Mouse (Mus musculus): Measurements from ENCODE around the gene Selplg.

Gene Selplg

DNA sequence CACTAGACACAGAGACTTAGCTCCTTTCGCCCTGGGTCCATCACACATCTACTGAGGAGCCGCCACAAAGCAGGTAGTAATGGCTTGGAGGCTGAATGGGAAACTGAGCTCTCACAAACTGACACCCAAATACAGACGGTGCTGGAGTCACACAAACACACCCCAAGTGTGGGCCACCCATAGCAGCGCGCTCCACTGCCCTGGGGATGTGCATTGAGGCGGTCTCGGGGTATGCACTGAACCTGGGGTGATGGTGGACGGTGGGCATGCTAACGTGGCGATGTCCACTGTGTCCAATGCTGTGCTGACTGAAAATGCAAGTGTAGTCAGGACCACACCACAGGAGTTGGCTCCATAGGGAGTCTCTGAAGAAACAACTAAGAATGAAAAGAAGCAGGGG, 22.7 kb upstream of the Selplg start:
- no peak for DNase-seq (ENCODE audit: extremely low read depth, low read depth)

DNA sequence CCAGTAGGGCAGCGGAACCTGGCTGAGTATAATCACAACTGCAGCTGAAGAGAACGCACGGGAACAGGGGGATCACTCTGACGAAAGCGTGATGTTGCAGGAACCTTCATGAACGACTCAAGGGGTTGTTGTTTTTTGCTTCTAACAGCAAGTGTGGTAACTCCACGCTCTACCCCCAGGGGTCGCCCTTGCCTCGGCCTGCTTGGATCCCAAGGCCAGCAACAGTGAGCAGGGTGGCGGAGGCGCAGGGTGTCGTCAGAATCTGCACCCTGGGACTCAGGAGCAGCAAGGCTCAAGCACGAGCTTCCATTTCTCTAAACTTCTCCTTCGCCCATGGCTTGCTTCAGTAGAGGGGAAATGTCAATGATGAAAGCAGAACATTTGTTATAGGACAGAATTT, 22.1 kb upstream of the Selplg start:
- no peak for DNase-seq (ENCODE audit: extremely low read depth, low read depth)

DNA sequence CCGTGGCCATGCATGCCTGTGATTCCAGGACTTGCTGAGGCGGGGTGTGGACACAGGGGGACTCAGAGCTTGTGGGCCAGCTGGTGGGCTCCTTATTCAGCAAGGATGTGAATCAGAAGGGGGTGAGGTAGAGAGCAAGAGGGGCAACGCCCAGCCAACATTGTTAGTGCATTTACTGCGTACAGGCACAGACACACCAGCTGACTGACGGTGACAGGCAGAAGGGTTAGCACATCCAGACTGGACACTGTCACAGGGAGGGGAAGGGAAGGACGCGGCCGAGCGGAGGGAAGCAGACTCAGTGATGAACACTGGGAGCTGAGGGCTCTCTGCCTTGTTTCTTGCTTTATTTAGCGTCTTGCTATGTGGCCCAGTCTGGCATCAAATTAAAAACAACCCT, 21.1 kb upstream of the Selplg start:
- DNase-seq (ENCODE audit: extremely low read depth, low read depth): no peak

DNA sequence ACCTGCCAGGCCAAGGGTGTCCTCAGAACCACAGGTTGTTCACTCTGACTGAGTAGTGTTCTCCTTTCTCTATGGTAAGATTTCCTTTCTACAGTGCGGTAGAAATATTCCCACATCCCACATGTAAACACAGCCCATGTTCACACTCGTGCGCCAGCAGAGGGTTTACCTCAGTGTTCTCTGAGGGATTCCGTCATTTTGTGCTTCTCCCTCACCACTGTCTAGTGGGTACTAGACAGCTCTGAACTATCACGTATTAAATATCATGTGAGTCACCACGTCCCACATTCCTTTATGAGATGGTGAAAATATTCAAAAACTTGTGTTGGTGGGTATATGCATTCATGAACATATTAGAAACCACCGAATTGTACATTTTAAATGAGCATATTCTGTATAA, 20.0 kb upstream of the Selplg start:
- DNase-seq (ENCODE audit: extremely low read depth, low read depth): no peak

DNA sequence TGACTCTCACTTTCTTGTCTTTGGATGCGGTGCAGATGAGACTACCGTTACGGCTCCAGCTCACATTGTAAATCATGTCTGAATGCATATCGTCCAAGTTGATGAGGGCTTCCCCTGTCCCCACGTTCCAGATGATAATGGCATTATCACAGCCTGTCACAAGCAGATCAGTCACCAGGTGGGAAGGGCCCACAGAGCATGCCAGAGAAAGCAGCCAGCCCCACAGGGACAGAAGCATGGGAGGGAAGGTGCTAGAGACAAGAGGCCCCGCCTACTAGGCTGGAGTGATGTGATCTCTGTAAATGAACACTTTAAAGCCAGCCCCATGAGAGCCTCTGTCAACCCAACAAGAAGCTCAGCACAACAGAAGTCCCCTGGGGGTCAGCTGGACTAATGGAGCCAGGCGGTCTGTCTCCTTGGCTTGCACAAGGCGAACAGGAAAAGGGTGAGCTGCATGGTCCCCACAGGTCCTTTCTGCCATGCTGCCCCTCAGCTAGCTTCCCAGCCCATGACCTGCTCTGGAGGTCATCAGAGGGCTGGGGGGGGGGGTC, 18.3 kb upstream of the Selplg start:
- no peak for DNase-seq (ENCODE audit: extremely low read depth, low read depth)

DNA sequence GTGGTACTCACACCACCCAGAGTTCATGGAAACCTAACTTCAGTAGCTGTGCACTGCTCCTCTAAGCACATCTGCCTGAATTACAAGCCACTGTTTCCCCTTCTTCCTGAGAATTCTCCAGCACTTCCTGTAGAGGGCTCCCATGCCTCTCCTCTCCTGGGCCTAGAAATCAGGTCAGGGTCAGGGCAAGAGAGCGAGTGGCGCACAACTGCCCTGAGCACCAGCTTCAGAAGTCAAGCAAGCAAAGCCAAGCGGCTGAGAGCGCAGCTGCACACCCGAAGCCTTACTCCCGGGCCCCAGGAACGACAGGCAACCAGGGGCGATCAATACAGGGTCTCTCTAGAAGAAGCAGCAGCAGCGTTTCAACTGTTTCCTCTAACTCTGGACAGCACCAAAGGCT, 15.2 kb upstream of the Selplg start:
- DNase-seq (ENCODE audit: extremely low read depth, low read depth): no peak

DNA sequence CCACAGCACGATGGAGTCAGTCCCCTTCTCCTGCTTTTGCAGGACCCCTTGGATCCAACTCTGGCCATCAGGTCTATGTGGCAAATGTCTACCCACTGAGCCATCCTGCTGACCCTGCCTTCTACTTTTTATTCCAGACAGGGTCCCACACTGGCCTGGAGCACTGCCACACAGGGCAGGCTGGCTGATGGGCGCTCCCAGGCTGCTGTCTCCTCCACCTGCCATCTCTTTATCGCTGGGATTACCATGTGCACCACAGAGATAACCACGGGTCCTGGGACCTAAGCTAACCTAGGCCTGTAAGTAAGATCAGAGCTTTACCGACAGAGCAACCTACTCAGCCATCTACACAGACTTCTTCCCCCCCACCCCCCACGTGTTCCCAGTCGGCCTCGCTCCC, 14.2 kb upstream of the Selplg start:
- no peak for DNase-seq (ENCODE audit: extremely low read depth, low read depth)

DNA sequence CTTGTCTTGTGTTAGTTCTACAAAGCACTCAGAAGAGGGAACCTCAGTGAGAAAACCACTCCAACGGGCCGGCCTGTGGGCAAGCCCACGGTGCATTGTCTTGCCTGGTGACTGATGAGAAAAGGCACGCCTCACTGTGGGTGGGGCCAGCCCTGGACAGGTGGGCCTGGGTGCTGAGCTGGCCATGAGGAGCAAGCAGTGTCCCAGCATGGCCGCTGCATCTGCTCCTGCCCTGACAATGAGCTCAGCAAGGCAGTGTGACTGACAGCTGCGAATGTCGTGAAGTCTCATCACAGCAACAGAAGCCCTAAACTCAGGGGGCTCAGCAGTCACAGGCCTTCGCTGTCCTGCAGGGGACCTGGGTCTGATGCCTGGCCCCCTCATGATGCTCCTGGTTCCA, 13.2 kb upstream of the Selplg start:
- DNase-seq (ENCODE audit: extremely low read depth, low read depth): no peak

DNA sequence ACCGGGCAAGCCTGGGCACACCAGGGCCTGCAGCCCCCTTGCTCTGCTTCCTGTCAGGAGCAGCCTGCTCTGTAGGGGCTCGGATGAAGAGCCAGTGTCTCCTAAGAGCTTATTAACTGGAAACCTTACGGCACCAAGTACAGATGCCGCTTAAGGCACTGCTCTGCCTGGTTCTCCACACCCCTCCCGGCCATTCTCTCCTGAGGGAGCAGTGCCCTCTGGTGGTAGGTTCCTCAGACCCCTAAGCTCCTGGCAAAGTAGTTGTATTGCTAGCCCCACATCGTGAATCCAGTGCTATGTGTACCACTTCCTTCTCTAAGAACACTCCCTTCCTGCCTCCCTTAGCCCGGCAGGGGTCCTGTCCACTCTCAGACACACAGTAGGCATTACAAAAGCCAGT, 12.3 kb upstream of the Selplg start:
- no peak for DNase-seq (ENCODE audit: extremely low read depth, low read depth)

DNA sequence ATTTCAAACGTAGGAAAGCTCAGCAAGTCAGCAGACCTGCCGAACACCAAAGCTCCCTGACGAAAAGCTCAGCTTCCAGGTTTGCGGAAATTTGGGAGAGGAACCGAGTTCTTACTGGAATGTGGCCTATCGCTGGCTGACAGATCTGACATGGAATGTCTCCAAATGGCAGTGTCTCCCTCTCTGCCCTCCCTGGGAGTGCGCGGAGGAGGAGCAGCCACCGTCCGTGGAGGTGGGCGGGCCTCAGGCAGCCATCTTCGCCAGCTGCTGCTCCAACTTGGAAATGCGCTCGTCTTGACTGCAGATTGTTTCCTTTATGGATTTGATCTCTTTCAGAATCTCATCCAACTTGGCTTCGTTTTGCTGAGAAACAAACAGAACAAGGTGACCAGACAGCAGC, 11.7 kb upstream of the Selplg start:
- no peak for DNase-seq (ENCODE audit: extremely low read depth, low read depth)

DNA sequence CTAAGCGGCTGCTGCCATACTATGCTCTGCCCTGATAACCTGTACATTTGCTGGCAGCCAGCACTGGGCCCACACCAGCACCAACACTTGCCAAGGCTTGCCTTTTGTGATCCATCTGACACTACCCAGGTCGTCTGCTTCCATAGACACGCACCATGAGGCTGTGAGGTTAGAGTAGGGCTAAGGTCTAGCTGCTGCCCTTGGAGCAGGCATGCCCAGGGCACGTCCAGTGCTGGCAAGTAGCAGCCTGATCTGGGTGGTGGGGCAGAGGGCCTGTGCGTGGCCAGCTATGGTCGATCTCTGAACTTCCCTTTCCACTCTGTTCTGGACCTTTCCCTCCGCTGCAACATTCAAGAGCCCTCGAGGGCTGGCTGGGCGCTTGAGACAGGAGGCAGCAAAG, 10.5 kb upstream of the Selplg start:
- DNase-seq (ENCODE audit: extremely low read depth, low read depth): no peak

DNA sequence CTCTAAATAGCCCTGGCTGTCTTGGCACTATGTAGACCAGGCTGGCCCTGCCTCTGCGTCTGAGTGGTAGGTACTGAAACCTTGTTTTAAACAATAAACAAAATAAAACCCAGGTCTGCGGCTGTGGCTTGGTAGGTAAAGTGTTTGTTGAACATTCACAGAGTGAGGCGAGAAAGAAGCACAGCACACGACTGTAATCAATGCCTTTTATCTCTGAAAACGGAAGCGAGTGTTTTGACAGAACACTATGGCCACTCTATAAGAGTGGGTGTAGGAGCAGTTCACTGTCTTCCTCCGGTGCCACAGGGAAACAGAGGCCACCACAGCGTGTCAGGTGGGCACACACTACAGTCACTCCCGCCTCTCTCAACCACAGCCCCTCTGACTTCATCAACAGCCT, 9.8 kb upstream of the Selplg start:
- DNase-seq (ENCODE audit: extremely low read depth, low read depth): no peak

DNA sequence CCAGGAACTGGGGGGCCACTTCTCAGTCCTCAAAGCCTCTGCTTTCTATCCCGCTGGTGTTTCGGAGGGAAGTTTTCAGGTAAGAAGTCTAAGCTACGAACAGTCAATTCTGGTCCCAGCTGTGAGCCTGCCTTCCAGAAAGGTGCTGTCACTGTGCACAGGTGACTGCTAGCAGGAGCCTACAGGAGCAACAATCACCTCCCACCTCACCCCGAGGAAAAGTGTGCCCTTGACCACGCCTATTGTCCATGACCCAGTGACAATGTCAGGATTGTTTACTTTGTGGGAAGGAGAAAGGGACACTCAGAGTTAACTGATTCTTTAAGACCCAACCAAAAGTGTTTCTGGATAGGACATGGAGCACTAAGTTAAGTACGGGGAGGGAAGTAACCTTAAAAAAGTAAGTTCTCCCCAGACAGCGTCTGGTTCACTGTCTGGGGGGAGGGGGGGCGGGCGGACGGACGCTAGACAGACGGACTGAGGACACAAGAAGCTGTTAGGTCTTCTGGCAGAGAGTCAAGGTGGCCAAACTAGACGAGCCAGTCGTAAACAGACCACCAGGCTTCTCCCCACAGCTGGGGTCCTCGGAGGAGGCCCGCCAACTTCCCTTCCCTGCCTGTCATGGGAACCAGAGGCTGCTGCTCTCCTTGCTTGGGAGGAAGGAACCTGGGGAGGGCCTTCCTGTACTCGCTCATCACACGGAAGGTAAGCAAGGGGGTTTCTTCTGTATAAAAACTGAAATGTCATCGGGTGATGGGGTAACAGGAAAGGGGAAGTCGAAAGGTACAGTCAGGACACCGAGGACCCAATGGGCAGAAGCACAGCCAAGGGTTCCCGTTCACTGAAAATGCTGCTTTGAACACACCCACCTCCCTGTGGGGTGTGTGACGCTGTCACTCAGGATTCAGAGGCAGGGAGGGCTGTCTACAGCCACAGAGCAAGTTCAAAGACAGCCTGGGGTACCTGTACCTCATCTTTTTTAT, 9.1 kb upstream of the Selplg start:
- no peak for DNase-seq (ENCODE audit: extremely low read depth, low read depth)

DNA sequence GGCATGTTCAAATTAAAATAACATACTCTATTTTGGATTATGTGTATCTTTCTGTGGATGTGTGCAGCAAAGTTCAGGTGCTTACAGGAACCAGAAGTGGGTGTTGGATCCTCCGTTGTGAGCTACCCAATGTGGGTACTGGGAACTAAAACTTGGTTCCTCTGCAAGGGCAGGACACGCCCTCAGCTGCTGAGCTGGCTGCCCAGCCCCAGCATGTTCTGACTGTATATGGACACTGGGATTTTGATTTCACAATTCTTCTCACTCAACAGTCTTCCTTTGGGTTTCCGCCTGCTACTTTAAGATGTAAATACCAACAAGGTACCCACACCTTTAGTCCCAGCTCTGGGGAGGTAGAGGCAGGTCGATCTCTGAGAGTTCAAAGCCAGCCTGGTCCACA, 8.0 kb upstream of the Selplg start:
- DNase-seq (ENCODE audit: extremely low read depth, low read depth): no peak

DNA sequence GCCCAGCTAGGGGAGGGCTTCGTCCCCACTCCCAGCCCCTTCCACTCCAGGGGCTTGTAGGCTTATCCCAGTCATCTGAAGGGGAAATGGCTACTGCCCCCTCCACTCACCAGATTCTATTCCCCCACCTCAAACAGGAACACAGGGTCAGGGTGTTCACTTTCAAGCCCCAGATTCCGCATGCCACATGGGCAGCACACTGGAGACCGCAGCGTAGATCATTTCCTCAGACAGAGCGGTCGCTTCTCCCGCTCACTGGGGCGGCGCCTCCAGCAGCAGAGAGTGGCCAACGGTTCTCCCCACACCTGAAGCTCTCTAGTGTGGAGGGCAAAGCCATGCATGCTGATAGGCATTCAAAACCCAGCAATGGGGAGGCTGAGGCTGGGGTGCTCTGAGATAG, 4.5 kb upstream of the Selplg start:
- DNase-seq (ENCODE audit: extremely low read depth, low read depth): no peak

DNA sequence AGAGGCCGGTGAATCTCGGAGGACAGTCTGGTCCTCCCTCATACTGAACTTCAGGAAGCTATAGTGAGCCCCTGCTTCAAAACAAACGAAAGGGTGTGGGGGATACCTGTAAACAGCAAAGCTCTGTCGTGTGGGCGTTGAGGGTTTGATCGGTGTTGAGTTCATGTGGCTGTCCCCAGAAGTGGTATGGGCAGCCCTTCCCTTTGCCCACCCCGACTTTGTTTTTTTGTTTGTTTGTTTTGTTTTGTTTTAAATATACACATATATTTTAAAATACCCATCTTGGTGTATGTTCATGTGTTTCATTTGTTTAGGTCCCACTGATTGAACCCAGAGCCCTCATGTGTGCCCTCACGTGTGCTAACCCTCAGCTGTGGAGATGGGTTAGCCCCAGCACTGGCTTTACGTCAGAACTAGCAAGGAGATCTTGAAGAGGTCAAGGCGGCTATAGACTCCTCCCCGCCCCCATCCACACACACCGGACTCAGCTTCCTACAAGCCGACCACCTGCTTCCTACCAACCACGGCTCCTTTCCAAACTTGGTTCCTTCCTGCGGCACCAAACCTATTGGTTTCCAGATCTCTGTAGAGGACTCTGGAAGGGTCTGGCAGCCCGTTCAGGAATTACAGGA, 988 bp upstream of the Selplg start:
- DNase-seq (ENCODE audit: extremely low read depth, low read depth): no peak

DNA sequence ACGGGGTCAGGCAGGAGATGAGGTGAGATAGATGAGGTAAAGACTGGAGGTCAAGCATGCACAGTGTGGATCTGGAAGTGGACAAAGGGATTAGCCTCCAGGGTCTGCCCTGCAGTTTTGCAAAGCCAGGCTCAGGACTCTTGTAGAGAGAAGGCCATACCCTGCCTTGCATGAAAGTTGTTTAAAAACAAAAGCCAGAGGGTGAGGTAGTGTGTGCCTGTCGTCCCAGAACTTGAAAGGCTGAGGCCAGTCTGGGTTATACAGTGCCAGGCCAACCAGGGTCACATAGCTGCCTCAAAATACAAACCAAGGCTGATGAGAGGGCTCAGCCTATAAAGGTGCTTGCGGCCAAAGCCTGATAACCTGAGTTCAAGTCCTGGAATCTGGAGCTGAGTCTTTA, 703 bp downstream of the Selplg start:
- DNase-seq (ENCODE audit: extremely low read depth, low read depth): no peak

DNA sequence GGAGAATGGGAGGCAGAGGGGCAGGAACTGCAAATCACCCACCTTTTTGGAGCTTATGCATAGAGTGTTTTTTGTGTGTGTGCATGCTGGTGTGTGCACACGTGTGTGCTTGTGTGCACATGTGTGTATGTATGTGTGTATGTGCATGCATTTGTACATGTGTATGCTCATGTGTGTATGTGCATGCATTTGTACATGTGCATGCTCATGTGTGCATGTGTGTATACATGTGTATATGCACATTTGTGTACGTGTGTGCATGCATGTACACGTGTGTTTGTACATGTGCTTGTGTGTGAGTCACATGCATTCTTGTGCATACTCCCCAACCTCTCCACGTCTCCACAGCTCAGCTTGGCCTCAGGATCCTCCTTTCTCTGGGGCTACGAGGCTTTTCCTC, 1.6 kb downstream of the Selplg start:
- no peak for DNase-seq (ENCODE audit: extremely low read depth, low read depth)

DNA sequence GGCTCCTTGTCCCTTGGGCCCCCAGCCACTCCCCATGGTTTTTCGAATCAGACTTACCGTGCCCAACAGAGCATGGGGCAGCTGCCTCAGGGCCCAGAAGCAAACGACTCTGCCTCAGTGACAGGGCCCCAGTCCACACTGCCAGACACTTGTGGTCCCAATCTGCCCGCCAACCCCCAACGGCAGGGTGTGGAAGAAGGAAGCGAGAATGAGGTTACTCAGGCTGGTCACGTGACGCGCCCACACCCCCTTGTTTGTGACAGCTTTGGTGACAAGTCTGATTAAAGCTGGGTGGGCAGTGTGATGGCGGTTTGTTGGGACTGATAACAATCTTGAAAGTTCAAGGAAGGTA, 2.2 kb downstream of the Selplg start:
- peak; percentile 57 for DNase-seq (ENCODE audit: extremely low read depth, low read depth)

DNA sequence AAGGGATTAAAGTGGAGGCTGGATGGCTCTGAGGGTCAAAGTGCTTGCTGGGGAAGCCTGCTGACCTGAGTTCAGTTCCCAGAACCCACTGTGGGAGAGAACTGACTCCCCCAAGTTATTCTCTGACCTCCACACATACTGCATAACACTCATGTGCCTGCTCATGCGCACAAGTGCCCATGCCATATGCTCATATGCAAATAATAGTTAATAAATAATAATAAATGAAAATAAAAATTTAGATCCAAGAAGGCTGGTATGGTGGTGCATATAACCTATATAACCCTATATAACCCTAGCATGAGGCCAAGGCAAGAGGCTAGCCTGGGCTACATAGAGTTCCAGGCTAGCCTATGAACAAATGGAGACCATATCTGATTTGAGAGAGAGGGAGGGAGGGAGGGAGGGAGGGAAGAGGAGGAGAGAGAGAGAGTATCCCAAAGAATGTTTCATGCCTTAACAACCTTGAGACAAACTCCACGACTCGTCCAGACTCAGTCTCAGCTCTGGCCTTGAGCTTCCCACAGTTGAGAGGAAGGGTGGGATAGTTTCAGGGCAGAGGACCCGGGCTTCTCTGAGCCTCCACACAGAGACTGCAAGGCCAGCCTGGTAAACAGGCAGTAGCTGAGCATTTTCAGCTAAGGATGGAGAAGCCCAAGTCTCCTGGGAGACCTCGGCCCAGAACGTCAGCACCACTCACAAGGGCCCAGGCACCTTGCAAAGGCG, 2.7 kb downstream of the Selplg start:
- no peak for DNase-seq (ENCODE audit: extremely low read depth, low read depth)

DNA sequence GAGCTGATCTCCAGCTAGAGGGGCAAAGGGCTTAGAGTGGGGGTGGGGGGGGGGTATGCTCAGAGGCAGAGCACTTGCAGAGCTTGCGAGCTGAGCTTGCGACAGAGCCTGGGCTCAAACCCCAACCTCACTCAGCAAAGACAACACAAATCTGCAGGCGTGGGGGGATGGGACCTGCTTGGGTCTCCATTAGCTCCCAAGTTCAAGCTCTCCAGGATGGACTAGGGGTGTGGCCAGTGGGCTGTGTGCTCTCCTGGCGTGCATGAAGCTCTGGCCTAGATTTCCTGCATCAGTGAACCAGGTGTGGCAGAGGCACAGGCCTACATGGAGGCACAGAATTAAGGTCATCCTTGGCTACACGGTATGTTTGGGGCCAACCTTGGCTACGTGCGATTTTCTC, 4.0 kb downstream of the Selplg start:
- DNase-seq (ENCODE audit: extremely low read depth, low read depth): no peak

DNA sequence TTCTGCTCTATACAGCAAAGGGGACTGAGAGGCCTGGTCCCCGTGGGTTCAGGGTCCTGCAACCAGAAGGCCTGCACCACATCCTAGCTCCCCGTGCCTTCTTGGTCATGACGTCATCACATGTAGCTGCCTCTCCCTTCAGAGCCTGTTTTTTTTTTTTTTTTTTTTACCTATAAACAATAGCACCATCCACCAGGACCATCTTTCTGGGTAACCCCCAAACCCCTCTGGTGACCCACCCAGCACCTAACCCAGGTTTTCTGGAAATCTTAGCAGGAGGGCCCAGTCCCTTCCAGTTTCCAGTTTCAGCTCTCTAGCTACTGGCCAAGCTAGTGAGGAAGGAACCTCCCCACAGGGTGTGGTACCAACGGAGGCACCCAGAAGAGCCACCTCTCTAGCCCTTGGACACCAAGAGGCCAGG, 4.4 kb downstream of the Selplg start:
- no peak for DNase-seq (ENCODE audit: extremely low read depth, low read depth)
